Mouse (Mus musculus) midbrain, embryonic 16.5 days (tissue): Measurements from ENCODE around the gene Pan3. TPM values are rescaled to one million over a fixed set of nuclear protein-coding genes. Genes with fewer than 3 reads are reported as not detected.

Experiments
- ATAC-seq: fragments of 200-750 bp; cut with Nextera tagmentation; 2 replicates; pipeline ENCODE4 v1.8.0; 2017; ENCODE audit warnings: moderate TSS enrichment
- H3K27ac ChIP-seq: fragments of 300-500 bp; sonication (generic); 2 replicates; pipeline ENCODE4 v1.5.1; 2014; ENCODE audit warnings: mild to moderate bottlenecking, low read length, mixed read lengths
- H3K27me3 ChIP-seq: fragments of 300-500 bp; sonication (generic); 2 replicates; pipeline ENCODE4 v1.6.1; 2014; ENCODE audit warnings: low read depth, low read length, mixed read lengths; ENCODE audit not compliant: control insufficient read depth, insufficient read depth
- H3K36me3 ChIP-seq: fragments of 300-500 bp; sonication (generic); 2 replicates; pipeline ENCODE4 v1.6.1; 2014; ENCODE audit warnings: mild to moderate bottlenecking, low read length, moderate library complexity, mixed read lengths; ENCODE audit not compliant: control insufficient read depth, insufficient read depth
- H3K4me1 ChIP-seq: fragments of 300-500 bp; sonication (generic); 2 replicates; pipeline ENCODE4 v1.6.1; 2014; ENCODE audit warnings: mild to moderate bottlenecking, low read length, mixed read lengths; ENCODE audit not compliant: control insufficient read depth, insufficient read depth
- H3K4me2 ChIP-seq: fragments of 300-500 bp; sonication (generic); 2 replicates; pipeline ENCODE4 v1.6.1; 2014; ENCODE audit warnings: mild to moderate bottlenecking, low read length, mixed read lengths
- H3K4me3 ChIP-seq: fragments of 300-500 bp; sonication (generic); 2 replicates; pipeline ENCODE4 v1.5.1; 2014; ENCODE audit warnings: low read depth, mild to moderate bottlenecking, low read length, moderate library complexity, mixed read lengths
- H3K9ac ChIP-seq: fragments of 300-500 bp; sonication (generic); 2 replicates; pipeline ENCODE4 v1.6.1; 2014; ENCODE audit warnings: low read depth, low read length, mixed read lengths
- H3K9me3 ChIP-seq: fragments of 300-500 bp; sonication (generic); replicated peaks from 2 replicates; pipeline ENCODE4 v1.6.1; 2014; ENCODE audit warnings: mild to moderate bottlenecking, low read length, mixed read lengths; ENCODE audit not compliant: control insufficient read depth, poor library complexity, severe bottlenecking
- WGBS: fragments of 180-500 bp; shearing (Covaris S2); extraction: QIAGEN DNeasy Blood & Tissue Kit; methylation state at CpG from one replicate; pipeline ENCODE4 v1.1.7; 2014; 5-methylcytosine and 5-hydroxymethylcytosine counted together
- polyA plus RNA-seq: library from polyadenylated mRNA; unstranded; fragments of >200 nt; fragmentation: Nextera tagmentation; extraction: Ambion mirVana; gene quantifications from 2 replicates; pipeline ENCODE4 v1.2.1, GENCODE M21; 2015

The Pan3 gene
- polyA plus RNA-seq, 1 experiment from 2014 or later = 61.1 TPM

GRCm38 (mm10) chr5:147484142-147484541, 54.2 kb downstream of the Pan3 start:
- Histone ChIP-seq H3K27me3 (no peaks in the 10 kb centered on the region), H3K9ac (no peak overlapping the region), H3K36me3 (no peaks in the 10 kb centered on the region), H3K4me1 (no peaks in the 10 kb centered on the region), H3K9me3 (no peaks in the 10 kb centered on the region), H3K4me2 (no peak overlapping the region), H3K27ac (no peak overlapping the region), H3K4me3 (no peak overlapping the region)
- ATAC-seq = no peak
- 77% methylated on average over 3 of the region's 3 CpGs for WGBS

- H3K9ac ChIP-seq = no peak overlapping the region
- H3K4me1 ChIP-seq = no peaks in the 10 kb centered on the region
- 91% methylated on average over 6 of the region's 6 CpGs for WGBS
- H3K27ac ChIP-seq = no peak overlapping the region
- H3K4me3 ChIP-seq = no peak overlapping the region
- no peaks in the 10 kb centered on the region for H3K9me3 ChIP-seq
- no peaks in the 10 kb centered on the region for H3K36me3 ChIP-seq
- no peak overlapping the region for H3K4me2 ChIP-seq
- ATAC-seq = no peak
- no peaks in the 10 kb centered on the region for H3K27me3 ChIP-seq
These were observed 59.3 kb downstream of the Pan3 start for GRCm38 (mm10) chr5:147489226-147489625.

GRCm38 (mm10) chr5:147490907-147491306, 60.9 kb downstream of the Pan3 start:
- H3K4me3 ChIP-seq = no peak overlapping the region
- H3K9me3 ChIP-seq = no peaks in the 10 kb centered on the region
- H3K9ac ChIP-seq = no peak overlapping the region
- H3K27ac ChIP-seq = no peak overlapping the region
- no peak for ATAC-seq
- WGBS = 89% methylated on average over 5 of the region's 5 CpGs
- H3K4me2 ChIP-seq = no peak overlapping the region
- no peaks in the 10 kb centered on the region for H3K4me1 ChIP-seq
- H3K27me3 ChIP-seq = no peaks in the 10 kb centered on the region
- H3K36me3 ChIP-seq = no peaks in the 10 kb centered on the region

- WGBS = 87% methylated on average over 3 of the region's 3 CpGs
- no peak overlapping the region for H3K4me2 ChIP-seq
- no peaks in the 10 kb centered on the region for H3K27me3 ChIP-seq
- H3K27ac ChIP-seq = no peak overlapping the region
- H3K9me3 ChIP-seq = no peaks in the 10 kb centered on the region
- no peak overlapping the region for H3K4me3 ChIP-seq
- H3K36me3 ChIP-seq = no peaks in the 10 kb centered on the region
- H3K4me1 ChIP-seq = no peaks in the 10 kb centered on the region
- H3K9ac ChIP-seq = no peak overlapping the region
- no peak for ATAC-seq
These were observed 62.5 kb downstream of the Pan3 start for GRCm38 (mm10) chr5:147492511-147492910.

- no peak overlapping the region for H3K4me2 ChIP-seq
- H3K4me1 ChIP-seq = no peaks in the 10 kb centered on the region
- H3K36me3 ChIP-seq = no peaks in the 10 kb centered on the region
- H3K9ac ChIP-seq = no peak overlapping the region
- WGBS = 75% methylated on average over 1 of the region's 1 CpGs
- H3K27me3 ChIP-seq = no peaks in the 10 kb centered on the region
- ATAC-seq = no peak
- no peaks in the 10 kb centered on the region for H3K9me3 ChIP-seq
- H3K4me3 ChIP-seq = no peak overlapping the region
- H3K27ac ChIP-seq = no peak overlapping the region
These were observed 63.2 kb downstream of the Pan3 start for GRCm38 (mm10) chr5:147493205-147493604.

- Histone ChIP-seq H3K9me3 (no peaks in the 10 kb centered on the region), H3K27me3 (no peaks in the 10 kb centered on the region), H3K4me3 (no peak overlapping the region), H3K9ac (no peak overlapping the region), H3K4me1 (no peaks in the 10 kb centered on the region), H3K27ac (no peak overlapping the region), H3K36me3 (no peaks in the 10 kb centered on the region), H3K4me2 (no peak overlapping the region)
- no peak for ATAC-seq
- 84% methylated on average over 8 of the region's 8 CpGs for WGBS
These were observed 63.7 kb downstream of the Pan3 start for GRCm38 (mm10) chr5:147493685-147494084.

- no peak overlapping the region for H3K9ac ChIP-seq
- H3K4me1 ChIP-seq = no peaks in the 10 kb centered on the region
- no peak for ATAC-seq
- no peaks in the 10 kb centered on the region for H3K27me3 ChIP-seq
- H3K9me3 ChIP-seq = no peaks in the 10 kb centered on the region
- H3K36me3 ChIP-seq = no peaks in the 10 kb centered on the region
- 87% methylated on average over 4 of the region's 4 CpGs for WGBS
- H3K4me3 ChIP-seq = no peak overlapping the region
- H3K27ac ChIP-seq = no peak overlapping the region
- no peak overlapping the region for H3K4me2 ChIP-seq
These were observed 64.4 kb downstream of the Pan3 start for GRCm38 (mm10) chr5:147494388-147494787.

GRCm38 (mm10) chr5:147494791-147495376, 64.9 kb downstream of the Pan3 start:
- no peak for ATAC-seq
- Histone ChIP-seq H3K4me3 (no peak overlapping the region), H3K4me1 (no peaks in the 10 kb centered on the region), H3K27me3 (no peaks in the 10 kb centered on the region), H3K4me2 (no peak overlapping the region), H3K27ac (no peak overlapping the region), H3K9ac (no peak overlapping the region), H3K36me3 (no peaks in the 10 kb centered on the region), H3K9me3 (no peaks in the 10 kb centered on the region)
- 88% methylated on average over 10 of the region's 10 CpGs for WGBS

GRCm38 (mm10) chr5:147495961-147496360, 66.0 kb downstream of the Pan3 start:
- H3K9me3 ChIP-seq = no peaks in the 10 kb centered on the region
- no peaks in the 10 kb centered on the region for H3K4me1 ChIP-seq
- 74% methylated on average over 2 of the region's 2 CpGs for WGBS
- H3K27ac ChIP-seq = no peak overlapping the region
- H3K9ac ChIP-seq = no peak overlapping the region
- ATAC-seq = no peak
- no peaks in the 10 kb centered on the region for H3K36me3 ChIP-seq
- H3K27me3 ChIP-seq = no peaks in the 10 kb centered on the region
- H3K4me3 ChIP-seq = no peak overlapping the region
- no peak overlapping the region for H3K4me2 ChIP-seq
